Mouse (Mus musculus): ENCODE data around the gene Clp1. TPM values are rescaled to one million over a fixed set of nuclear protein-coding genes. Genes with fewer than 3 reads are reported as not detected.
A peak's percentile ranks its signal among the peaks of the same experiment; 100 is the strongest.

Gene Clp1
- total RNA-seq, 2 experiments from 2014 or later: 6.6 to 10.5 TPM

DNA sequence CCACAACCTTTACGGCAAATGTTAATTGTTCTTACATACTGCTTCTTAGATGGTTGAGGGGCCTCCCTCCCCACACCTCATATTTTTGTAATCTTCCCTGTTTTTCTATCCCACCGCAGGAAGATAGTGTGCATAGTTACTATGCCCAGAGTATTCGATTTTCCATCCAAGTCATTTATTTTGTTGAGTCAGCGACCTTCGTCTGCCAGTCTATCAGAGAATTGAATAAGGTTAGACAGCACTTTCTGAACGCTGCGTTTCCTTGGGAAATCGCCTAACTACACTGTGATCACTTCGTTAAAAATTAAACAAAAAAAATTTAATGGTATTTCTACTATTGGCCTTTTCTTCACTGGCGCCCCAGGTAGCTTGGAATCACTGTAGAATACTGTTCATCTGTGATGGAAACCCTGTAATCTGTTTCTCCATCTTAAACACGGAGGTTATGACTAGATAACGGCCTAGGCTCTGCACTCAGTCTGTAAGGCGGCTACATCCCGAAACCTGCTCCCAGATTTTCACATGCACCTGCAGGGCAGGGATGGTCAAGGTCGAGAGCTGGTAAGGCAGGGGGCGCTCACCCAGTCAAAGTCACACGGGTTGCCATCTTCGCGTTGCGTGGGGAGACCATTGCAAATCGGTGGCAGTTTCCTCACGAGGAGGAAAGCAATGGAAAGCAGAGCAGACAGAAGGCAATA, 49.7 kb downstream of the Clp1 start:
- intact Hi-C loops (cut with DNase I): loop anchor here (5.0 kb wide), 1 partner anchor 35 kb away; no protein-coding TSS in a partner anchor
- DNase-seq (ENCODE audit: low spot score in 2 of 2): no peak

Small RNA genes within 50 kb of the gene (microRNA-seq; reads per million reads assigned to microRNA genes)
- gene Mir130a: 1,337 reads per million, percentile 81 among the genes with 10 or more reads in this experiment

Other genes with a start within 250 kb of the Clp1 start
- gene Ctnnd1, start 76.6 kb downstream of the Clp1 start, total RNA-seq (2021): 10 to 100 TPM; 56.8 to 66.1 TPM
- gene Btbd18, start 68.3 kb downstream of the Clp1 start, total RNA-seq (2021): not detected
- gene Selenoh, start 56.6 kb downstream of the Clp1 start, total RNA-seq (2021): 10 to 100 TPM; 35.5 to 41.2 TPM
- gene Gm28635, start 49.3 kb downstream of the Clp1 start, total RNA-seq (2021): 1 to 10 TPM; 6.0 to 8.1 TPM
- gene Med19, start 48.9 kb downstream of the Clp1 start, total RNA-seq (2021): 10 to 100 TPM; 27.2 to 31.9 TPM
- gene Tmx2, start 48.2 kb downstream of the Clp1 start, total RNA-seq (2021): 100 to 1,000 TPM; 223 to 252 TPM
- 10 to 100 TPM; 42.1 to 48.9 TPM for gene Zdhhc5, start 12.2 kb downstream of the Clp1 start, total RNA-seq (2021)
- 10 to 100 TPM; 65.8 to 94.6 TPM for gene Ypel4, start 6.7 kb upstream of the Clp1 start, total RNA-seq (2021)
- 1 to 10 TPM; 1.2 to 1.7 TPM for gene Gm19426, start 16.3 kb upstream of the Clp1 start, total RNA-seq (2021)
- 1 to 10 TPM; 5.3 to 7.7 TPM for gene Serping1, start 48.1 kb upstream of the Clp1 start, total RNA-seq (2021)
- gene Ube2l6, start 71.5 kb upstream of the Clp1 start, total RNA-seq (2021): 1 to 10 TPM; 5.2 to 5.5 TPM
- not detected for gene Smtnl1, start 95.3 kb upstream of the Clp1 start, total RNA-seq (2021)
- 10 to 100 TPM; 53.8 to 55.9 TPM for gene Timm10, start 99.6 kb upstream of the Clp1 start, total RNA-seq (2021)
- under 1 TPM; 0.25 to 0.32 TPM for gene Slc43a1, start 111.5 kb upstream of the Clp1 start, total RNA-seq (2021)
- 10 to 100 TPM; 90.0 to 92.0 TPM for gene Rtn4rl2, start 159.4 kb upstream of the Clp1 start, total RNA-seq (2021)
- gene Slc43a3, start 209.2 kb upstream of the Clp1 start, total RNA-seq (2021): under 1 TPM; 0.29 to 0.32 TPM

Measured in left cerebral cortex, postnatal 36 days (tissue).